Mouse (Mus musculus) small intestine, adult 2 months (tissue): ENCODE measurements around the gene Tnfrsf26.

ENCODE experiments used
- CTCF ChIP-seq: fragments of 200-500 bp; IDR thresholded peaks from 2 replicates; pipeline ENCODE4 v1.5.1; 2012; ENCODE audit warnings: low read depth, mild to moderate bottlenecking, control low read depth, inconsistent platforms, low read length, moderate library complexity, mixed read lengths; ENCODE audit not compliant: insufficient replicate concordance, insufficient read length; ENCODE audit errors: extremely low read depth
- POLR2A ChIP-seq: fragments of 200-500 bp; IDR thresholded peaks from 2 replicates; pipeline ENCODE4 v1.6.1; 2012; ENCODE audit warnings: low read depth, mild to moderate bottlenecking, control low read depth, inconsistent platforms, low read length, moderate library complexity

- TF ChIP-seq CTCF (no peak), POLR2A (no peak)
These were observed 979 bp upstream of the Tnfrsf26 start for GRCm38 (mm10) chr7:143629501-143629900.
